Mouse (Mus musculus) stomach, adult 2 months (tissue): ENCODE results near the gene 4930568D16Rik. TPM values are rescaled to one million over a fixed set of nuclear protein-coding genes. Genes with fewer than 3 reads are reported as not detected.

Experiments
- polyA plus RNA-seq: library from polyadenylated mRNA; depleted of rRNA; stranded (reverse); fragments of >200 nt; gene quantifications from 2 replicates; pipeline ENCODE4 v1.2.3, GENCODE M21; 2012; rRNA removed

Gene 4930568D16Rik
- polyA plus RNA-seq = not detected in 2 replicates

DNA sequence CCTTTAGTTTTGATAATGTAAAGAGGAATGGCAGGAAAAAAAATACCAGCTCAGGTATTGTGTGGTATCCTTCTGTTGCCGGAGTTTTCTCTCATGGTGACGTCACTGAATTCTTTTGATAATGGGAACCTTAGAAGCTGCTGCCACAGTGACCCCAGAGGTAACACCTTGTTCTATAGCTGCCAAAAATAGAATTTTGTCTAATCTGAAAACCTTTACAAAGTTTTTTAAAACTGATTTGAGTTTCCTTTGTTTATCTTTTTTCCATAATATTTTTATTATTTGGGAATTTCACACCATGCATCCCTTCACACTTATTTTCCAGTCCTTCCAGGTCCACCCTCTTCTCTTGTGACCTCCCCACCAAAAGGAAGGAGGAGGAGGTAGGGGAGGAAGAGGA, at the start of gene 4930568D16Rik:
Gene 4930568D16Rik (minus strand): TSS at position 101 of the 400 bp plus-strand sequence.

DNA sequence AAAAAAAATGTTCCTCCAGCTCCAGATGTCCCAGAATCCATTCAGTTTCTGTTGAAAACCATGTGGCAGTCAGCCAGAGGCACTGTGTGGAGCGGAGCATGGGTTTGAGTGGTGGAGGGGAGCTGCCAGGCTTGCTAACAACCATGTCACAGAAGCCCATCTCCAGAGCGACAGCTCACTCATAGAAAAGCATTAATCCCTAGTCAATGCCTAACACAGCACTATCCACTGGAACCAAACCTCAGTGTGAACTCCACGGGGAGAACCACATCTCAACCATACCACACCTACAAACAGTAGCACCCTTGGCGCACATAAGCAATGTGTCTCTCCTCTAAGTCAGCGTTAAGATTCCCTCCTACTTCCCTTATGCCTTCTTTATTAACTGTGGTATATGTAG, 29.6 kb upstream of the 4930568D16Rik start, which contains the start of gene 4930402F06Rik:
Gene 4930402F06Rik (minus strand): TSS at position 80 of the 400 bp plus-strand sequence.

DNA sequence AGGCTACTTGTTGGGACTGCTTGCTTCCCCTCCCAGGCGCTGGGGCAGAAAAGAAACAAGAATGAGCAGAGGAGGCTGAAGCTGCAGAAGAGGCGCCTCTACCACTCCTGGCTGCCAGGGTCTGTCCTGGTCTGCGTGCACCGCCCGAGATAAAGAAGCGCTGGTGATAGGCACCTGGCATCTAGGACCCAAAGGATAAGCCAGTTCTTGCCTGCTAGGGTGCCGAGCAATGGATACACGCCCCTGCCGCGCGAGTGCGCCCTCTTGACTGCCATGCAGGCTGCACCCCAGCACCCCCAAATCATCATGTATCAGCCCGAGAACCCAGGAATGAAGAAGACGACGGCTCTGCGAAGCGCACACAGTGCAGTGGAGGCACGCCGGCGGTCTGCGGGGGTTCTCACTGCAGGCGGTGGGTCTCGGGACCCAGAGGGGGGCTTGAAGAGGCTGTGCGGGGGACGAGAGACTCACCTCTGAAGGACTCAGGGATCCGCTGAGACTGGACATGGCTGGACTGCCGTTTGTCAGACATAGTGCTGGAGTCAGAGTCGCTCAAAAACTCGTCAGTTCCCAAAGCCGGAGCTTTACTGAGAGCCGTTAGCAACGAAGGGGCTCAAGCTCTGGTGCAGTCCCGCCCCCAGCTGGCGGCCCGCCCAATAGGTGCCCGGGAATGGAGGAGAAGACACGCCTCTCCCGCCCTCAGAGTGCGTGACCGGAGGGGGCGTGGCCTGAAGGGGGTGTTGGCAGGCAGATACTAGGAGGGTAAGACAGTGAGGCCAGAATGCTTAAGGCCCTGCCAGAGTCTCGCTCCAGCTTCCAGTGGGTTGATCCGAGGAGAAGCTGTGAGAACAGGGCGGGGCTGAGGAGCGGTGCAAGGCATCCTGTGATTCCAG, 30.9 kb downstream of the 4930568D16Rik start, which contains the start of gene Stom:
Gene Stom (minus strand): TSS at position 589 of the 893 bp plus-strand sequence.

Other genes with a start within 250 kb of the 4930568D16Rik start
- 660 and 1,241 TPM in 2 replicates for gene Rab14, start 166.6 kb downstream of the 4930568D16Rik start, polyA plus RNA-seq
- 620 and 814 TPM in 2 replicates for gene Gsn, start 111.3 kb downstream of the 4930568D16Rik start, polyA plus RNA-seq
- gene Stom, start 30.8 kb downstream of the 4930568D16Rik start, polyA plus RNA-seq = 5.4 and 6.9 TPM in 2 replicates
- gene 4930402F06Rik, start 29.4 kb upstream of the 4930568D16Rik start, polyA plus RNA-seq = not detected in 2 replicates
- gene Ggta1, start 95.5 kb upstream of the 4930568D16Rik start, polyA plus RNA-seq = 2.1 and 3.0 TPM in 2 replicates
- gene Dab2ip, start 190.5 kb upstream of the 4930568D16Rik start, polyA plus RNA-seq = 50.0 and 50.2 TPM in 2 replicates